Mouse (Mus musculus): ENCODE data around the gene Nox1. TPM values are rescaled to one million over a fixed set of nuclear protein-coding genes. Genes with fewer than 3 reads are reported as not detected.
"Not testable (repeated sequence)": the region's sequence is repeated elsewhere in the genome, so short reads cannot be mapped to it uniquely, and the experiment has no call there.

Gene Nox1
- polyA plus RNA-seq, 1 experiment from 2014 or later: 0.11 TPM

DNA sequence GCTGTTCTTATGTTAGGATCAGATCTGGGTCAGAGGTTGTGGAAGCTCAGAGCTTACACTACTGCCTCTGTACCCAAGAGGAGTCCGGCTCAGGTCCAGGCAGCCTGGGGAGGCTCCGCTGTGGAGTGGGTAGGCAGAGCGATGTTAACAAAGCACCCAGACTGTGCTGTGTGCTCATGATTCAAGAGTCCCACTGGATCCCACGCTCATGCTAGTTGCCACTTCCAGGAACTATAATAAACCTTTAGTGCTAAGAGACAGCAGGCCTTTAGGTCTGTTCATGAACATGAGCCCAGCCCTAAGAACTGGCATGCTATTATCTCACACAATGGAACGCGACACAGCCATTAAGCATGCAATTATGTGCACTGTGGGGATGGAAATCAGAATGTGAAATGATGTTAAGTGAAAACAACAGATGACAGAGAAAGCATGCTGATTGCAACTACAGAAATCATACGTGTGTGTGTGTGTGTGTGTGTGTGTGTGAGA is 10.6 kb downstream of the Nox1 start:
- Histone ChIP-seq H3K27me3 (ENCODE audit: control insufficient read depth, insufficient read depth, low read depth, low read length) (no peaks in the 10 kb centered on the region), H3K27ac (ENCODE audit: low read length) (no peak overlapping the region), H3K9me3 (replicated peaks; ENCODE audit: control insufficient read depth, low read length, poor library complexity, severe bottlenecking) (no peaks in the 10 kb centered on the region), H3K9ac (ENCODE audit: low read depth, low read length) (no peak overlapping the region), H3K4me1 (ENCODE audit: control insufficient read depth, insufficient read depth, low read length) (no peaks in the 10 kb centered on the region), H3K4me2 (ENCODE audit: low read length) (no peak overlapping the region), H3K4me3 (ENCODE audit: low read depth, low read length) (no peak overlapping the region), H3K36me3 (ENCODE audit: control insufficient read depth, insufficient read depth, low read length) (no peaks in the 10 kb centered on the region)
- 59% methylated on average over 7 of the region's 7 CpGs for WGBS
- no peak for ATAC-seq

DNA sequence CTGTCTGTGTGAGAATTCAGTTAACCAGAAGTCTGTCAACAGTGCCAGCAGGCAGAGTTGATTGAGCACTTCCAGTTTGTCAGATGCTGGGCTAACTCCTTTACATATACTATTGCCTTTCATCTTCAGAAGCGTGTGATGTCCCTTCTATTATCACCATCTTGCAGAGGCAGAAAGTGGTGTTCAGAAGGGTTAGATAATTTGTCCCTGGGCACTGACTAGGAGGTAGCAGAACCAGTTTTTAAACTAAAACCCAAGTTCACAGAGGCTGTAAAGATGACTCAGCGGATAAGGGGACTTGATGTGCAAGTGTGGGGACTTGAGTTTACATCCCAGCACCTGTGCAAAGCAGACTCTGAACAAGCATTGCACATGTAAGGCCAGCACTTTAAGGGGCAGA is 13.3 kb downstream of the Nox1 start:
- no peak for ATAC-seq
- Histone ChIP-seq H3K4me3 (ENCODE audit: low read depth, low read length) (no peak overlapping the region), H3K9me3 (replicated peaks; ENCODE audit: control insufficient read depth, low read length, poor library complexity, severe bottlenecking) (no peaks in the 10 kb centered on the region), H3K4me1 (ENCODE audit: control insufficient read depth, insufficient read depth, low read length) (no peaks in the 10 kb centered on the region), H3K9ac (ENCODE audit: low read depth, low read length) (no peak overlapping the region), H3K27ac (ENCODE audit: low read length) (no peak overlapping the region), H3K36me3 (ENCODE audit: control insufficient read depth, insufficient read depth, low read length) (no peaks in the 10 kb centered on the region), H3K27me3 (ENCODE audit: control insufficient read depth, insufficient read depth, low read depth, low read length) (no peaks in the 10 kb centered on the region), H3K4me2 (ENCODE audit: low read length) (no peak overlapping the region)
- whole genome bisulfite sequencing: 85% methylated on average over 2 of the region's 2 CpGs

DNA sequence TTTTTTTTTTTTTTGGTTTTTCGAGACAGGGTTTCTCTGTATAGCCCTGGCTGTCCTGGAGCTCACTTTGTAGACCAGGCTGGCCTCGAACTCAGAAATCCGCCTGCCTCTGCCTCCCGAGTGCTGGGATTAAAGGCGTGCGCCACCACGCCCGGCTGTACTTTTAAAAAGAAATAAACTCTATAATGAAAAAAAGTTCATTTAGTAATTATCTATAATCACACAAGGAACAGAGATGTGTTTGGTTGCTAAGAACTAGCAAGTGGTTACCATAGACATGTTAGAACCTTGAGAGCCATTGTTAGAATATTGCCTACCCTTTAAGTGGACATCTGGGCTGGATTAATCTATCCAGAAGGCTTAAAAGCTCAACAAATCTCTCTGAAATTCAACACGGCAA is 34.6 kb downstream of the Nox1 start, which contains the start of gene Arl13a:
Gene Arl13a, plus strand, starts transcription at position 301 of the 400 bp plus-strand sequence.
- H3K27ac ChIP-seq (ENCODE audit: low read length); H3K9ac ChIP-seq (ENCODE audit: low read depth, low read length); ATAC-seq; H3K9me3 ChIP-seq (replicated peaks; ENCODE audit: control insufficient read depth, low read length, poor library complexity, severe bottlenecking); H3K4me3 ChIP-seq (ENCODE audit: low read depth, low read length); H3K4me1 ChIP-seq (ENCODE audit: control insufficient read depth, insufficient read depth, low read length); H3K36me3 ChIP-seq (ENCODE audit: control insufficient read depth, insufficient read depth, low read length); H3K4me2 ChIP-seq (ENCODE audit: low read length); H3K27me3 ChIP-seq (ENCODE audit: control insufficient read depth, insufficient read depth, low read depth, low read length): not testable (repeated sequence)
- 94% methylated on average over 7 of the region's 9 CpGs for WGBS

DNA sequence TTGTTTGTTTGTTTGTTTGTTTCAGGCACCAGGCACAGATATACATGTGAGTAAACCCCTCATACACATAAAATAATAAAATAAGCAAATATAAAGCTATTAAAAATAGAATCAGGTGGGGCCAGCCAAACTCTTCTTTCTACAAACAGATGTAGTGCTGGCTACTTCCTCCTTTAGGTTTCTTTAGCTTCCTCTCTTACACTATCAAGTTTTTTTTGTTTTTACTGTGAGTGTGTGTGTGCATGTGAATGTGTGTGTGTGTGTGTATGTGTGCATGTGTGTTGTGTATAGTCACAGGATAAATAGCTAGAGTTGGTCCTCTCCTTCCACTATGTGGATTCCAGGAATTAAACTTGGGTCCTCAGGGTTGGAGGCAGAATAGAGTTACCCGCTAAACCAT is 47.1 kb downstream of the Nox1 start:
- no peak for ATAC-seq
- Histone ChIP-seq H3K36me3 (ENCODE audit: control insufficient read depth, insufficient read depth, low read length) (no peaks in the 10 kb centered on the region), H3K27ac (ENCODE audit: low read length) (no peak overlapping the region), H3K9me3 (replicated peaks; ENCODE audit: control insufficient read depth, low read length, poor library complexity, severe bottlenecking) (no peaks in the 10 kb centered on the region), H3K9ac (ENCODE audit: low read depth, low read length) (no peak overlapping the region), H3K4me1 (ENCODE audit: control insufficient read depth, insufficient read depth, low read length) (no peaks in the 10 kb centered on the region), H3K4me3 (ENCODE audit: low read depth, low read length) (no peak overlapping the region), H3K27me3 (ENCODE audit: control insufficient read depth, insufficient read depth, low read depth, low read length) (no peaks in the 10 kb centered on the region), H3K4me2 (ENCODE audit: low read length) (no peak overlapping the region)
- whole genome bisulfite sequencing: 100% methylated on average over 1 of the region's 1 CpGs

DNA sequence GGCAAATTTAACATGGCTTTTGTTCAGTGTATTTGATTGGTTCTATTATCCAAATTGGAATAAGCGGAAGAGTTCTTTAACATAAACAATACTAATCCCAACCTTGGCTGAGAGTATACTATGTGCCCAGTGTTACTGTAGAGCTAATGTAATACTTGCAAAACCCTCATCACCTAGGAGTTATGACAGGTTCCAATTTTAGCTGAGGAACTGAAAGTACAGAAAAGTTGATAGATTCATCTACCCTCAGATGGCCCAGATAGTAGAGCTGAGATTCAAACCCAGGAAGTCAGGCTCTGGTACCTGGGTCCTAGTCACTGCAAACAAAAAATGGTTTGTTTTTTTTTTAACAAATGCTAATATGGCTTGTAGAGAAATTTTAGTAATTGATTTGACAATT is 51.2 kb downstream of the Nox1 start:
- no peaks in the 10 kb centered on the region for H3K9me3 ChIP-seq (replicated peaks; ENCODE audit: control insufficient read depth, low read length, poor library complexity, severe bottlenecking)
- H3K4me1 ChIP-seq (ENCODE audit: control insufficient read depth, insufficient read depth, low read length): no peaks in the 10 kb centered on the region
- H3K27me3 ChIP-seq (ENCODE audit: control insufficient read depth, insufficient read depth, low read depth, low read length): no peaks in the 10 kb centered on the region
- H3K4me3 ChIP-seq (ENCODE audit: low read depth, low read length): no peak overlapping the region
- no peaks in the 10 kb centered on the region for H3K36me3 ChIP-seq (ENCODE audit: control insufficient read depth, insufficient read depth, low read length)
- ATAC-seq: no peak
- no peak overlapping the region for H3K4me2 ChIP-seq (ENCODE audit: low read length)
- H3K27ac ChIP-seq (ENCODE audit: low read length): no peak overlapping the region
- WGBS: 90% methylated on average over 1 of the region's 1 CpGs
- no peak overlapping the region for H3K9ac ChIP-seq (ENCODE audit: low read depth, low read length)

DNA sequence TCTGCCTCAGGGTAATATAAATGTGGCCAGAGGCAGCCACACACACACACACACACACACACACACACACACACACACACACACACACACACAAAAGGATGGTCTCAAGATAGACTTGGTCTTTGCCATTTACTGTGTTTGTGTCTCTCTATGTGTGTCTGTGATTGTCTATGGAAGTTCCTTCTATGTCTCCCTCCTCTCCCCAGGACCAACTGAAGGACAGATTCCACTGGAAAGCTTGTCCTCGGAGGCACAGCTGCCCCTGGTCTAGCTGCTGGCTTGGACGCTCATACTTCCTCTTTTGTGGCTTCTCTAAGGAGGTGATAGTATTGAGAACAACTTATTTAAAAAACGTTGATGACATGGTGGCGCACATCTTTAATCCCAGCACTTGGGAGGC is 58.3 kb downstream of the Nox1 start:
- Histone ChIP-seq H3K27me3 (ENCODE audit: control insufficient read depth, insufficient read depth, low read depth, low read length) (no peaks in the 10 kb centered on the region; the same call in 1 of the 2 replicates), H3K9ac (ENCODE audit: low read depth, low read length) (no peak overlapping the region), H3K4me2 (ENCODE audit: low read length) (peak overlapping the region; percentile 65; the same call in 1 of the 2 replicates), H3K4me3 (ENCODE audit: low read depth, low read length) (no peak overlapping the region), H3K9me3 (replicated peaks; ENCODE audit: control insufficient read depth, low read length, poor library complexity, severe bottlenecking) (no peaks in the 10 kb centered on the region), H3K4me1 (ENCODE audit: control insufficient read depth, insufficient read depth, low read length) (no peaks in the 10 kb centered on the region), H3K36me3 (ENCODE audit: control insufficient read depth, insufficient read depth, low read length) (no peaks in the 10 kb centered on the region), H3K27ac (ENCODE audit: low read length) (no peak overlapping the region)
- 38% methylated on average over 4 of the region's 4 CpGs for WGBS
- no peak for ATAC-seq

DNA sequence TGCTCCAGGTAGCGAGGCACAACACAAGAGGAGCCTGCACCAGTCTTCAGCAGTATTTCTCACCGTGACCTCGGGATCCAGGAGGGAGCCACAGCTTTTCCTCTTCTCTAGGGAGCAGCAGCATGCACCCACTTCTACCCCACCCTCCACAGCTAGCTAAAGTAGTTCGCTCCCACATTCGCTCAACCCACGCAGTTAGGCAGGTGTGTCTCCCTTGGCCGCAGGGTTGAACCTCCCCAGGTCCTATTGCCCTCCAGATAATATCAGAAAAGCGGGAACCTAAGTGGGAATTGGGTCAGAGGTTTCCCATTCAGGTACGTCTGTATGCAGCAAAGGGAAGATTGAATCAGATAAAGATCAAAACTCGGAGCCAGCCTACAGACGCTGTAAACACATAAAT is 58.9 kb downstream of the Nox1 start:
- ATAC-seq: peak; percentile 42; the same call in 1 of the 2 replicates
- peak overlapping the region; percentile 46 for H3K4me3 ChIP-seq (ENCODE audit: low read depth, low read length)
- peak overlapping the region; percentile 65 for H3K4me2 ChIP-seq (ENCODE audit: low read length)
- no peak overlapping the region for H3K27ac ChIP-seq (ENCODE audit: low read length)
- peak overlapping the region; percentile 44; the same call in 1 of the 2 replicates for H3K9ac ChIP-seq (ENCODE audit: low read depth, low read length)
- no peaks in the 10 kb centered on the region; the same call in 1 of the 2 replicates for H3K27me3 ChIP-seq (ENCODE audit: control insufficient read depth, insufficient read depth, low read depth, low read length)
- no peaks in the 10 kb centered on the region for H3K9me3 ChIP-seq (replicated peaks; ENCODE audit: control insufficient read depth, low read length, poor library complexity, severe bottlenecking)
- 19% methylated on average over 11 of the region's 11 CpGs for WGBS
- H3K4me1 ChIP-seq (ENCODE audit: control insufficient read depth, insufficient read depth, low read length): no peaks in the 10 kb centered on the region
- H3K36me3 ChIP-seq (ENCODE audit: control insufficient read depth, insufficient read depth, low read length): no peaks in the 10 kb centered on the region

DNA sequence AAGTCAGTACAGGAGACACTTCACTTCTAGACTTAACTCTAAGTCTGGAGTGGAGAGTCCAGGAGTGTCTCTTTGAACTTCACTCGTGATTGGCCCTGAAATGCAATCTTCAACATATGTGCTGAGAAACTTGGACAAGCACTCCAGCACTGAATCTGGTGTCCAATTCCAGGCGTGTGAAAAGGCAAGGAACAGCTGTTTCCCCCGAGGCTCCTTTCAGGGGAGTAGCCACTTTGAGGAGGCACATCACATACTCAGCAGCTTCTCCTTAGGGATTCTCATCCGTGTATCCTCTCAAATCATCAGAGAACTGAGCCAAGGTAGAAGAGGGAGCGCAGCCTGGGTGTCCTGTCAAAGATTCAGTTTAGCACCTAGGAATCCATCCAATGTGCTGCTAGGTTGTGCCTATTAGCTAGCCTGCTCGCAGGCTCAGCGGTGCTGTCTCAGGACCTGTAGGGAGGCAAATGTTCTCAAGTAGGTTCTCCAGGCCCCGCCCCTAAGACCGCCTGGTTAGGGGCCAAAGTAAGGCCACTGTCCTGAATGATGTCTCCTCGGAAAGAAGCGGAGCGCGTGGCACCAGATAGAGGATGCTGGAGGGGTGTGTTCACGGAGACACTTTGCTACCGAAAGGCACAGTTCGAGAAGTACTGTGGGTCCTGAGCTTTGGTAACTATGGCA is 59.6 kb downstream of the Nox1 start, which contains the start of gene Xkrx:
Gene Xkrx, minus strand, starts transcription at position 34 of the 678 bp plus-strand sequence.
- no peak within 1 kb of the TSS for H3K27ac ChIP-seq (ENCODE audit: low read length)
- 22% methylated on average over 16 of the region's 16 CpGs for WGBS
- H3K4me1 ChIP-seq (ENCODE audit: control insufficient read depth, insufficient read depth, low read length): no peaks in the 10 kb centered on the region
- peak within 1 kb of the TSS; percentile 44; the same call in 1 of the 2 replicates for H3K9ac ChIP-seq (ENCODE audit: low read depth, low read length)
- H3K27me3 ChIP-seq (ENCODE audit: control insufficient read depth, insufficient read depth, low read depth, low read length): no peaks in the 10 kb centered on the region; the same call in 1 of the 2 replicates
- H3K4me3 ChIP-seq (ENCODE audit: low read depth, low read length): peak within 1 kb of the TSS; percentile 46
- peak within 1 kb of the TSS; percentile 65 for H3K4me2 ChIP-seq (ENCODE audit: low read length)
- peak; percentile 36; the same call in 1 of the 2 replicates for ATAC-seq
- no peaks in the 10 kb centered on the region for H3K9me3 ChIP-seq (replicated peaks; ENCODE audit: control insufficient read depth, low read length, poor library complexity, severe bottlenecking)
- H3K36me3 ChIP-seq (ENCODE audit: control insufficient read depth, insufficient read depth, low read length): no peaks in the 10 kb centered on the region

DNA sequence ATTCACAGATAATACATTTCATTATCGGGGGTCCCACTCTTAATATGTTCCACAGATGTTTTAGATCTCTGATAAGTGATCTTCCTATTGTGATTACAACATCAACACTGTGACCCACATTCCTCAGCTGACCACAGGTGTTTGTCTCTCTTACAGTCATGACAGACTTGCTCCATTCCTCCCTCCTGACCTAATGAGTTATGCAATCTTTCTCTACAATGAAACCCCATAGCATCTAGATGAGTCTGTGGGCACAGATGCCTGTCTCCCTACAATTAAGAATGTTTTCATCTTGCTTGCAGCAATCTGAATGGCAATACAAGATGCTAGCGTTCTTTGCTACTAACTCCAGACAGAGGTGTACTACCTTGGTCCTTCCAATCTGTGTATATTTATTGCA is 61.3 kb downstream of the Nox1 start:
- no peak overlapping the region for H3K4me3 ChIP-seq (ENCODE audit: low read depth, low read length)
- H3K36me3 ChIP-seq (ENCODE audit: control insufficient read depth, insufficient read depth, low read length): no peaks in the 10 kb centered on the region
- no peak overlapping the region for H3K4me2 ChIP-seq (ENCODE audit: low read length)
- no peaks in the 10 kb centered on the region; the same call in 1 of the 2 replicates for H3K27me3 ChIP-seq (ENCODE audit: control insufficient read depth, insufficient read depth, low read depth, low read length)
- H3K9ac ChIP-seq (ENCODE audit: low read depth, low read length): no peak overlapping the region
- ATAC-seq: no peak
- H3K4me1 ChIP-seq (ENCODE audit: control insufficient read depth, insufficient read depth, low read length): no peaks in the 10 kb centered on the region
- no peak overlapping the region for H3K27ac ChIP-seq (ENCODE audit: low read length)
- no peaks in the 10 kb centered on the region for H3K9me3 ChIP-seq (replicated peaks; ENCODE audit: control insufficient read depth, low read length, poor library complexity, severe bottlenecking)
- 91% methylated on average over 2 of the region's 2 CpGs for WGBS

Measured in midbrain, embryonic 16.5 days (tissue).